Mouse (Mus musculus): ENCODE measurements around the gene Clba1. TPM values are rescaled to one million over a fixed set of nuclear protein-coding genes. Genes with fewer than 3 reads are reported as not detected.
A peak's percentile ranks its signal among the peaks of the same experiment; 100 is the strongest.

Gene Clba1
- polyA plus RNA-seq, 1 experiment = 19.1 TPM

DNA sequence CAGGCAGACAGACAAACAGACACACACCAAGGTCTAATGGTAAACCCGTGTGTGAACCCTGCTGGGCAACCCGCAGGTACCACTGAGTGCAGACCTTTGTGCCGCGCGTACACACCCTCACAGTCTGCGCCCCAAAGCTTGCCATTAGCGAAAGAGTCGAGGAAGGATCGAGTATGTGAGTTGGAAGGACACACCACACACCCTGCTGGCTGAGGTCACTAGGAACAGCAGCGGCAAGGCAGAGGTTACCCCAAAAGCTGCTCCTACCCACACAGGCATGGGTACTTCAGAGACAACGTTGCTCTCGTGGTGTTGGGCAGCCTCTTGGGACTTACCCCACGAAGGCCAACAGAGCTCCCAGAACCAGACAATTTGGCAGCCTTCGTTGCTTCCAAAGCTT, 36.4 kb upstream of the Clba1 start:
- Histone ChIP-seq H3K4me1 (ENCODE audit: control insufficient read depth, insufficient read depth, low read length) (no peaks in the 10 kb centered on the region), H3K4me3 (ENCODE audit: insufficient read depth, low read depth, low read length) (no peak overlapping the region), H3K36me3 (ENCODE audit: control insufficient read depth, insufficient read depth, low read length) (no peaks in the 10 kb centered on the region), H3K27me3 (replicated peaks; ENCODE audit: control insufficient read depth, insufficient read depth, low read length) (no peaks in the 10 kb centered on the region), H3K27ac (ENCODE audit: insufficient read depth, low read depth, low read length) (no peak overlapping the region)
- 93% methylated on average over 14 of the region's 14 CpGs for WGBS
- DNase-seq = no peak
- TF ChIP-seq POLR2A (IDR thresholded peaks at IDR 0.05; ENCODE audit: low read depth, low read length) = no peak
- TF ChIP-seq CTCF (conservative IDR thresholded peaks at IDR 0.05; ENCODE audit: insufficient read depth, insufficient read length, low read depth, low read length) = no peak

- no peak for DNase-seq
- no peaks in the 10 kb centered on the region for H3K27me3 ChIP-seq (replicated peaks; ENCODE audit: control insufficient read depth, insufficient read depth, low read length)
- H3K4me1 ChIP-seq (ENCODE audit: control insufficient read depth, insufficient read depth, low read length) = no peaks in the 10 kb centered on the region
- 59% methylated on average over 9 of the region's 9 CpGs for WGBS
- H3K36me3 ChIP-seq (ENCODE audit: control insufficient read depth, insufficient read depth, low read length) = no peaks in the 10 kb centered on the region
- TF ChIP-seq POLR2A (IDR thresholded peaks at IDR 0.05; ENCODE audit: low read depth, low read length) = no peak
- TF ChIP-seq CTCF (conservative IDR thresholded peaks at IDR 0.05; ENCODE audit: insufficient read depth, insufficient read length, low read depth, low read length) = no peak
- no peak overlapping the region for H3K4me3 ChIP-seq (ENCODE audit: insufficient read depth, low read depth, low read length)
- H3K27ac ChIP-seq (ENCODE audit: insufficient read depth, low read depth, low read length) = no peak overlapping the region
These were observed 35.4 kb upstream of the Clba1 start for GRCm38 (mm10) chr12:112773366-112773765.

- DNase-seq = no peak
- no peak overlapping the region for H3K27ac ChIP-seq (ENCODE audit: insufficient read depth, low read depth, low read length)
- no peak overlapping the region for H3K4me3 ChIP-seq (ENCODE audit: insufficient read depth, low read depth, low read length)
- H3K27me3 ChIP-seq (replicated peaks; ENCODE audit: control insufficient read depth, insufficient read depth, low read length) = no peaks in the 10 kb centered on the region
- 79% methylated on average over 6 of the region's 6 CpGs for WGBS
- no peaks in the 10 kb centered on the region for H3K36me3 ChIP-seq (ENCODE audit: control insufficient read depth, insufficient read depth, low read length)
- TF ChIP-seq CTCF (conservative IDR thresholded peaks at IDR 0.05; ENCODE audit: insufficient read depth, insufficient read length, low read depth, low read length) (no peak), POLR2A (IDR thresholded peaks at IDR 0.05; ENCODE audit: low read depth, low read length) (no peak)
- H3K4me1 ChIP-seq (ENCODE audit: control insufficient read depth, insufficient read depth, low read length) = no peaks in the 10 kb centered on the region
These were observed 34.7 kb upstream of the Clba1 start for GRCm38 (mm10) chr12:112774026-112774425.

DNA sequence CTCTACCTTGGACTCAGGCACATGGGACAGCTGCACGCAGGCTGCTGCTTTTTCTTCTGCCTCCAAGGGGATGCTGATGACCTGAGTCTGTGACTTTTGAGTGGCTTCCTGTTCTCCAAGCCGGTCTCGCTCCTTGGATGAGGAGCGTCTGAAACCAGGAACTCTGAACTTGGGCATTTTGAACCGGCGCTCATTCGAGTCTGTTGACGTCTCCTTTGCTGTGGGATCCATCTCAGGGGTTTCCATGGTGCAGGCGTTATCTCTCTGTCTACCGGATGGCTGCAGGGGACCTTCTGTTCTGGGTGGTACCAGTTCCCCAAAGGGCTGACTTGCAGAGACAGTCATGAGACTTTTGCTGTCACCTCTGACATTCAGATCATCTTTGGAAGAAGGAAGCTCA, 34.3 kb upstream of the Clba1 start:
- WGBS = 91% methylated on average over 10 of the region's 10 CpGs

GRCm38 (mm10) chr12:112791026-112791425, 17.7 kb upstream of the Clba1 start:
- 42% methylated on average over 8 of the region's 8 CpGs for WGBS
- no peak overlapping the region for H3K4me3 ChIP-seq (ENCODE audit: insufficient read depth, low read depth, low read length)
- no peaks in the 10 kb centered on the region for H3K4me1 ChIP-seq (ENCODE audit: control insufficient read depth, insufficient read depth, low read length)
- TF ChIP-seq CTCF (conservative IDR thresholded peaks at IDR 0.05; ENCODE audit: insufficient read depth, insufficient read length, low read depth, low read length) (no peak), POLR2A (IDR thresholded peaks at IDR 0.05; ENCODE audit: low read depth, low read length) (no peak)
- H3K27ac ChIP-seq (ENCODE audit: insufficient read depth, low read depth, low read length) = no peak overlapping the region
- no peaks in the 10 kb centered on the region for H3K36me3 ChIP-seq (ENCODE audit: control insufficient read depth, insufficient read depth, low read length)
- peak; percentile 29 for DNase-seq
- no peaks in the 10 kb centered on the region for H3K27me3 ChIP-seq (replicated peaks; ENCODE audit: control insufficient read depth, insufficient read depth, low read length)

More for the DNA sequence above, 34.3 kb upstream of the Clba1 start:
- Histone ChIP-seq H3K27me3 (replicated peaks; ENCODE audit: control insufficient read depth, insufficient read depth, low read length) (no peaks in the 10 kb centered on the region), H3K4me1 (ENCODE audit: control insufficient read depth, insufficient read depth, low read length) (no peaks in the 10 kb centered on the region), H3K27ac (ENCODE audit: insufficient read depth, low read depth, low read length) (no peak overlapping the region), H3K36me3 (ENCODE audit: control insufficient read depth, insufficient read depth, low read length) (no peaks in the 10 kb centered on the region), H3K4me3 (ENCODE audit: insufficient read depth, low read depth, low read length) (no peak overlapping the region)
- DNase-seq = no peak
- no peak for TF ChIP-seq CTCF (conservative IDR thresholded peaks at IDR 0.05; ENCODE audit: insufficient read depth, insufficient read length, low read depth, low read length)

DNA sequence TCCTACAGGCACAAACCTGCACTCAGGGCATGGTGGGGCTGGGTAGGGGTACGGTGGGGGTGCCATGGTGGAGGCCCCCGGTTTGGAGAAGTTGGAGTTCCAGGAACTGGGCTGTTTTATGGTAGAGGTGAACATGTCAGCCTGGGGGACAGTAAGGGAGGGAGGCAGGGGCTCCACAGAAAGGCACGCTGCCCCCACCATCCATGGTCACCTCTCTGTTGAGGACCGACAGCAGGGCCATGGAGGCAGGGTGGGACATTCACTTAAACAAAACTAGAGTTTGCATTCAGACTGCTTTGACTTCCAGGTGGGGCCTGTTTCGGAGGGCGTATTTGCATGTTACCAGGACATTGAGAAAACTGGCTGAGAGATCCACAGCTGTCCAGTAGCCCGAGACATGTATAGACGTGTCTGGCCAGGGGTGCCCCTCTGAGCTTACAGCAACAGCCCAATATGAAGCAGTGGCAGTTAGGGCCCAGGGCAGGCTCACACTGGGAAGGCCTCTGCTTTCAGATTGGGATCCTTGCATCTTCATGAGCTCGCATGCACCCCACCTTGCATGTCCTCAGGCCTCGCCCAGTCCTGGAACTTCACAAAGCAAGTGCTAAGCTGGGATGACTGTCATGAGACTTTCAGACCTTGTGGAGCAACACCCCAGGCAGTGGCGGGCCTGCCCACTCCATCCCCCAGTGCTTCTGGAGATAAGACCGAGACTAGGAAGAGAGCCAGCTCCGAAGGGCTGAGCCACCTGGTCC, 15.0 kb upstream of the Clba1 start:
- no peaks in the 10 kb centered on the region for H3K27me3 ChIP-seq (replicated peaks; ENCODE audit: control insufficient read depth, insufficient read depth, low read length)
- DNase-seq = no peak
- no peak overlapping the region for H3K27ac ChIP-seq (ENCODE audit: insufficient read depth, low read depth, low read length)
- 81% methylated on average over 13 of the region's 13 CpGs for WGBS
- no peak for TF ChIP-seq CTCF (conservative IDR thresholded peaks at IDR 0.05; ENCODE audit: insufficient read depth, insufficient read length, low read depth, low read length)
- TF ChIP-seq POLR2A (IDR thresholded peaks at IDR 0.05; ENCODE audit: low read depth, low read length) = no peak
- no peaks in the 10 kb centered on the region for H3K36me3 ChIP-seq (ENCODE audit: control insufficient read depth, insufficient read depth, low read length)
- no peak overlapping the region for H3K4me3 ChIP-seq (ENCODE audit: insufficient read depth, low read depth, low read length)
- 0 out of 2 replicates have a peak, but pooled peaks cover 3% of the 10 kb centered on the region for H3K4me1 ChIP-seq (ENCODE audit: control insufficient read depth, insufficient read depth, low read length)

GRCm38 (mm10) chr12:112794356-112794816, 14.4 kb upstream of the Clba1 start:
- 31% methylated on average over 7 of the region's 7 CpGs for WGBS
- H3K4me1 ChIP-seq (ENCODE audit: control insufficient read depth, insufficient read depth, low read length) = 0 out of 2 replicates have a peak, but pooled peaks cover 3% of the 10 kb centered on the region
- no peaks in the 10 kb centered on the region for H3K27me3 ChIP-seq (replicated peaks; ENCODE audit: control insufficient read depth, insufficient read depth, low read length)
- H3K36me3 ChIP-seq (ENCODE audit: control insufficient read depth, insufficient read depth, low read length) = no peaks in the 10 kb centered on the region
- H3K27ac ChIP-seq (ENCODE audit: insufficient read depth, low read depth, low read length) = no peak overlapping the region
- no peak for DNase-seq
- TF ChIP-seq POLR2A (IDR thresholded peaks at IDR 0.05; ENCODE audit: low read depth, low read length) = no peak
- TF ChIP-seq CTCF (conservative IDR thresholded peaks at IDR 0.05; ENCODE audit: insufficient read depth, insufficient read length, low read depth, low read length) = no peak
- H3K4me3 ChIP-seq (ENCODE audit: insufficient read depth, low read depth, low read length) = no peak overlapping the region
